Mouse (Mus musculus): ENCODE measurements around the gene Syngap1. TPM values are rescaled to one million over a fixed set of nuclear protein-coding genes. Genes with fewer than 3 reads are reported as not detected.
"Not testable (repeated sequence)": the region's sequence is repeated elsewhere in the genome, so short reads cannot be mapped to it uniquely, and the experiment has no call there.

Syngap1 gene
- total RNA-seq (2017), result 9.1 and 14.7 TPM in 2 replicates

DNA sequence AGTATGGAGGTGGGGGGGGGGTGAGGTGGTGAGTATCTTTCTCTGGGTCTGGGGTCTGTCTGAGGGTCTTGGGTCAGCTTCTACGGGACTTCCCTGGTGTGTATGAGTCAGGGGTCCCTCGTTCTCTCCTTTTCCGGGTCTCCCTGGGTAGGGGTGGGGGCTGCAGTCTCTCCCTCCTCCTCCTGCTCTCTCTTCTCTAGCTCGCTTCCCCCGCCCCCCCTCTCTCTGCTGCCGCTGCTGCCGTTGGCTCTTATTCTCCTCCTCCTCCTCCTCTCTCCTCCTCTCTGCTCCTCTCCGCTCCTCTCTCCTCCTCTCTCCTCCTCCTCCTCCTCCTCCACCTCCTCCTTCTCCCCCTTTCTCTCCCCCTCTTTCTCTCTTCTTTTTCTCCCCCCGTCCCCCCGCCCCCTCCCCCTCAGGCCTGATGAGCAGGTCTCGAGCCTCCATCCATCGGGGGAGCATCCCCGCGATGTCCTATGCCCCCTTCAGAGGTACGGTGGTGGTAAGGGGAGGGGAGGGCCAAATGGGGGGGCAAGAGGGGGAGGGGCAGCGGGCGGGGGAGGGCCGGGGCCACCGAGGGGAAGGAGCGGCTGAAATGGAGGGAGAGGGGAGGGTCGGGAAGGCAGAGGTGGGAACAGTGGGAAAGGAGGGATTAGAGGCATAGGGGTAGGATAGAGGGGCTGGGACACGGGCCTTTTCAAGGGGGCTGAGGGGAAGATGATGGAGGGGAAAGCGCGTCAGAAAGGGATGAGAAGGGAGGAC, at the start of gene Syngap1:
Gene Syngap1 (plus strand): TSS at position 223 of the 759 bp plus-strand sequence.
- ATAC-seq (replicated peaks; ENCODE audit: low read depth, poor library complexity, severe bottlenecking), result no peak

- no peak for ATAC-seq (replicated peaks; ENCODE audit: low read depth, poor library complexity, severe bottlenecking)
These were observed 48.2 kb upstream of the Syngap1 start for GRCm38 (mm10) chr17:26892635-26893375.

DNA sequence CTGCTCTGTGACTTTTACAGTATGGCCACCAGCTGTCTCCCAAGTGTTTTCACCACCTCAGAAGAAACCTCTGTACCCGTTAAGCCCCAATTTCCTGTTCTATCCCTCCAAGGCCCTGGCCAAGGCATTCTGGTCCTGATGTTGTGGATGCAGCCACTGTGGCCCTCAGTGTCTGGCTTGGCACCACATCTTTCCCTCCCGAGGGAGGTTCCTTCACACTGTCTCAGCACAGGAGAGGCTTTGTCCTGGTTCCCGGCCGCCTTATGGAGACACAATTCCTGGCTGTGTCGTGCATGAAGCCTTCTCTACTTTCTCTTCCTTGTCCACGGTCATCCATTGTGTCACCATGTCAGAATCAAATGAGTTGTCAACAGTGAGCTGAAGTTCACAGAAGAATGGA, 47.6 kb upstream of the Syngap1 start:
- no peak for ATAC-seq (replicated peaks; ENCODE audit: low read depth, poor library complexity, severe bottlenecking)

GRCm38 (mm10) chr17:26894342-26894741, 46.7 kb upstream of the Syngap1 start:
- no peak for ATAC-seq (replicated peaks; ENCODE audit: low read depth, poor library complexity, severe bottlenecking)

DNA sequence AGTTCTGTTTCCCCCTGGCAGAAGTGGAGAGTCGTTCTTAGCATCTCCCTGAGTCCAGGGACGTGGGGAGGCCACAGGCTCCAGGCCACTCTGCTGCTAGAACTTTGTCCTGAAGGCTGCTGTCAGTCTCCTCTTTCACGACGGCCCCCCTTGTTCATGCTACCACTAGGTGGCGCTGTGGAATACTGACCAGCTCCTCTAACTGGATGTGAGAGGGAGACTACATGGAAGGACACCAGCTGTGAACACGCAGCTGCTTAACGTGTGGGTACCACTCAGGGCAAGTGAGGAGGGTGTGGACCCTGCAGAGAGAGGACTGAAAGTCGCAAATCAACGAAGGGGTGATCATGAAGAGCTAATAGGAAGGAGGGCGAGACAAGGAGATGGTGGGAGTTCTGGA, 45.5 kb upstream of the Syngap1 start:
- peak; percentile 83 for ATAC-seq (replicated peaks; ENCODE audit: low read depth, poor library complexity, severe bottlenecking)

DNA sequence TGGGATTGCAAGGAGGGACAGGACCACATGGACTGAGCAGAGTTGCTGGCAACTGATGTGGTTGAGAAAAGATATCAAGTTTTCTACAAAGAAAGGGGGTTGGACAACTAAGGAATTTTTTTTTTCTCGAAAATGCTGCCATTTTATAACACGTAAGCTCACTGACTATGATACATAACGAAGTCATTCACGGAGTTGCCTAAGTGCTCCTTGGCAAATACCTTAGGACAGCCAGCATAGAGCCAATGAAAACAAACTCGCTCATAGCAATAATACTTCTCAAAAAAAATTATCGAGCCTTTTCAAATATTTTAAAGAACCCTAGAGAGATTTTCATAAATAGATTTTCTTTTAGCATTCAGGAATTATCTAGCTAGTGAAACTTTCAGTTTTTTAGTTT, 40.1 kb upstream of the Syngap1 start:
- no peak for ATAC-seq (replicated peaks; ENCODE audit: low read depth, poor library complexity, severe bottlenecking)

DNA sequence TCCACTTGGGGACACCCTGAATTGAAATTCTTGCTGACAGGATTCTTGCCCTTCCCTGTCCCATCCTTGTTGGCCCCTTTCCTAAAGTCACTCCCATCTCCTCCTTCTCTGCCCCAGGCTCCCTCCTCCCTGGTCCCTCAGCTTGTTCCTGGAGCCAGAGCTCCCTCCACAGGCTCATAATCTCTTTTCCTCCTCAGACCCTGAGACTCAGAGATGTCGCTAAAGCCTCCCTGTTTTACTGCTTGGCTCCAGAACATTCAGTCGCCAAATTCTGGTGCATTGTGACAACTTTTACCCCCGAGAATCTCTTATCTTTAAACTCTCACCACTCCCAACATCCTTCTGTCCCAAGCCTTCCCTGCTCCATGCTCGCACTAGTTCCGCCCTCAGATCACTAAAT, 36.7 kb upstream of the Syngap1 start:
- no peak for ATAC-seq (replicated peaks; ENCODE audit: low read depth, poor library complexity, severe bottlenecking)

DNA sequence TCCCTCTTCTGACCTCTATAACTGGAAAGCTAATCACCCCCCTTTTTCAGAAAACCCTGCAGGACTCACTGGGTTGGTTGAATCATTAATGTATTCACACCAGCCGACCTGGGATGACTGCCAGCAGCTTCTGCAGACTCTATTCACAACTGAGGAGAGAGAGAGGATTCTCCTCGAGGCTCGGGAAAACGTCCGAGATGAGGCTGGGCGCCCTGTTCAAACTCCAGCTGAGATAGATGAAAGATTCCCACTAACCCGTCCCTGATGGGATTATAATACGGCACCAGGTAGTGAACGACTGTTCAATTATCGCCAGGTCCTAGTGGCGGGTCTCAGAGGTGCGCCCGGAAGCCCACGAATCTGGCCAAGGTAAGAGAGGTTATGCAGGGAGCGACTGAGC, 33.5 kb upstream of the Syngap1 start:
- not testable (repeated sequence) for ATAC-seq (replicated peaks; ENCODE audit: low read depth, poor library complexity, severe bottlenecking)

DNA sequence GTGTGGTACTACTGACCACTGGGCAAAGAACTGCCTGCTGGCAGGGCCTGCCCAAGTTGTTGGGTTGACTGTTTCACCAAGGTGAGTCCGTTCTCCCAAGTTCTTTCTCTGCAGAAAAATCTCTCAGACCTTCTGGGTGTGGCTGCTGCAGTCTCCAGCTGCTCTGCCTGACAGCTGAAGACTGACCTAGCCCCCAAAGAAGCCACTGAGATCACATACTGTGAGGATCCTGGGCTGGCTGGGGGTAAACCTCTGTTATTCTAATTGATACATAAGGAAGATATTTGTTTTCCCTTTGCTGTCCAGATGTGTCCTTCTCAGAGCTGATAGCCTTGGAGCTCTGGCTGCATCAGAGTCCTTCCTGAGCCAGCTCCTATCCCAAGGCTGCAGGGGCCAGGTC, 25.8 kb upstream of the Syngap1 start:
- ATAC-seq (replicated peaks; ENCODE audit: low read depth, poor library complexity, severe bottlenecking), result no peak

DNA sequence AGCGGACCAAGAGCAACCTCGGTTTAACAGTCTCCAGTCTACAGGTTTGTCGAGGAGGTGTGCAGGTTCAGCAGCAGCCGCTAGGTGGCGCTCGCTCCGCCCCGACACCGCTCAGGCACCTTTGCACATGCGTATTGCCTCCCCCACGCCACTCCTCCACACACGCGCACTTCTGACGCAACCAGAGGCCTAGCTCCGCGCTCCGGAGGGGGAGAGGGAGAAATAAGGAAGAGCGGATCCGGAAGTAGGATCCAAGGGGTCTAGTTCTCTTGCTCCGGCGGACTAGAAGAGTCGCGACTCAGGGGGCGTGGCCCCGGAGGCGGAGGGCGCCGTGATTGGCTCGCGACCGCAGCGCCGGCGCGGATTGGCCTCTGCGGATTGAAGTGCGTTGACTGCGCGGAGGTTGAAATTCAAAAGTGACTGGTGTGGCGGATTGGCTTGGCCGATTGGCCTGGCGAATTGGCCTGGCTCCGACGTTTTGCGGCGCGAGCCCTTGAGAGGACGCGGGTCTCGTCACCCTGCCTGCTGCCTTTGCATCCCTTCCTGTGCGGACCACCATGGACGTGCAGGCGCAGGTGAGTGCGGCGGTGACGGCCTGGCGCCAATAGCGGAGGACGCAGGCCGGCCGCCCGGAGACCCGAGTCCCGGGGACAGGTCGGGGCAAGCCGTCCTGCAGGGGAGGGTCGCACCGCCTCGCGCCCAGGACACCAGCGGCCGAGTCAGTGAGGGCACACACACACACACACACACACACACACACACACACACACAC, 24.2 kb upstream of the Syngap1 start, which contains the start of gene Kifc5b:
Gene Kifc5b (plus strand): TSS at position 381 of the 772 bp plus-strand sequence.
- peak; percentile 99 for ATAC-seq (replicated peaks; ENCODE audit: low read depth, poor library complexity, severe bottlenecking)

- not testable (repeated sequence) for ATAC-seq (replicated peaks; ENCODE audit: low read depth, poor library complexity, severe bottlenecking)
These were observed 23.5 kb upstream of the Syngap1 start for GRCm38 (mm10) chr17:26917560-26917959.

- no peak for ATAC-seq (replicated peaks; ENCODE audit: low read depth, poor library complexity, severe bottlenecking)
These were observed 22.7 kb upstream of the Syngap1 start for GRCm38 (mm10) chr17:26918343-26918742.

- not testable (repeated sequence) for ATAC-seq (replicated peaks; ENCODE audit: low read depth, poor library complexity, severe bottlenecking)
These were observed 21.5 kb upstream of the Syngap1 start for GRCm38 (mm10) chr17:26919516-26919915.

GRCm38 (mm10) chr17:26922368-26922767, 18.7 kb upstream of the Syngap1 start:
- ATAC-seq (replicated peaks; ENCODE audit: low read depth, poor library complexity, severe bottlenecking), result not testable (repeated sequence)

GRCm38 (mm10) chr17:26925414-26925813, 15.6 kb upstream of the Syngap1 start:
- not testable (repeated sequence) for ATAC-seq (replicated peaks; ENCODE audit: low read depth, poor library complexity, severe bottlenecking)

DNA sequence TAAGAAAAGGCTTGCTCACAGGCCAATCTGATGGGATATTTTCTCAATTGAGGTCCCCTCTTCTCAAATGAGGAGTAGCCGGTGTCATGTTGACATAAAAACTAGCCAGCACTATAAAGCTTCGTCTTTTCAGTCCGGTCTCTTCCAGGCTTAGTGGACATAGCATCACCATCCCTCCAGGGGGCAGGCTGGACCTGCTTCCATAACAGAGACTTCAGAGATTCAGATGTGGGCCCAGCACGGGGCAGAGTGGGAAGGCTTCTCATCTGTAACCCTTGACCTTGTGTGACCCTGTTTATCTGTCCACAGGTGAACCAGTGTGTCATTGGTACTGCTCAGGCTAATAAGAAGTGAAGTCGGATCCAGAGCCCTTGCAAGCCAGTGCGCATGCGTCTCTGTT, 9.3 kb upstream of the Syngap1 start:
- 0 out of 2 replicates have a peak, but pooled peaks have one; percentile 42 for ATAC-seq (replicated peaks; ENCODE audit: low read depth, poor library complexity, severe bottlenecking)

DNA sequence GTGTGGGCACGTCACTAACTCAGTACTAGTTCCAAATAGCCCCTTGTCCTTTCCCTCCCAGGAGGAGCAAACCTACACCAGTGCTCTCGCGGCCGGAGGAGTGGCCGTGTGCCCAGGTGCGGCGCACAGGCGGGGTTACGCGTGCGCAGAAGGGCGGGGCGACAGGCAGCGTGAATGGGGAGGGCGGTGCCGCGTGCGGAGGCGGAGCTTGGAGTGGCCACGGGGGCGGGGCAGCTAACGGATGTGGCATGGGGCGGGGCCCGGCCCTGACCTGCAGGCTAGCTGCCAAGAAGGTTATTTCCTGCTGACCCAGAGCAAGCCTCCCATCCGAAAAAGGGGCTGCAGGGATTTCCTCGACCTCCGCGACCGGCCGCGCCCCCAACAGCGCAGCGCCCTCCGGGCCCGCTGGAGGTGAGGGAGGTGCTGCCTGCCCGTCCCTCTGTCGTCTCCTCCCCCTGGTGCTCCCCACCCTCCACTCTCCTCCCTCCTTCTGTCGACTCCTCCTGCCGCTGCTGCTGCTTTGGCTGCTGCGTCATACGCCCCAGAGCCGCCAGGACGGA, 8.1 kb upstream of the Syngap1 start, which contains the start of gene Phf1:
Gene Phf1 (plus strand): TSS at position 214 of the 560 bp plus-strand sequence.
- peak; percentile 88 for ATAC-seq (replicated peaks; ENCODE audit: low read depth, poor library complexity, severe bottlenecking)

DNA sequence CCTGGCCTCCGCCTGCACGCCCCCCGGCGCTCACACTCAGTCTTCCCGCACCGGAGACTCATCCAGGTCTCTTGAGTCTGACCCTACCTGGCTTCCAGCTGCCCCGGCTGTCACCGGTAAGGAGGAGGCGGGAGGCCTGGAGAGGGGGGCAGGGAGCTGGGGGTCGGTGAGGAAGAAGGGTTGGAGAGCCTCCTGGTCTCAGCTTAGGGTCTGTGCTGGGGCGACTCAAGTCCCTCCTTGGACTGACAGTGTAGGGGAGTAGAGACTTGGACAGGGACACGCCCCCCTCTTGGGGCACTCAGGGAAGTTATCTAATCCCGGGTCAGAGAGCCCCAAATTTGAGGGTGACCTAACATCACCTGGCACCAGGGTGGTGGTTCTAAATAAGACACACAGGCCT, 7.6 kb upstream of the Syngap1 start:
- ATAC-seq (replicated peaks; ENCODE audit: low read depth, poor library complexity, severe bottlenecking), result no peak

DNA sequence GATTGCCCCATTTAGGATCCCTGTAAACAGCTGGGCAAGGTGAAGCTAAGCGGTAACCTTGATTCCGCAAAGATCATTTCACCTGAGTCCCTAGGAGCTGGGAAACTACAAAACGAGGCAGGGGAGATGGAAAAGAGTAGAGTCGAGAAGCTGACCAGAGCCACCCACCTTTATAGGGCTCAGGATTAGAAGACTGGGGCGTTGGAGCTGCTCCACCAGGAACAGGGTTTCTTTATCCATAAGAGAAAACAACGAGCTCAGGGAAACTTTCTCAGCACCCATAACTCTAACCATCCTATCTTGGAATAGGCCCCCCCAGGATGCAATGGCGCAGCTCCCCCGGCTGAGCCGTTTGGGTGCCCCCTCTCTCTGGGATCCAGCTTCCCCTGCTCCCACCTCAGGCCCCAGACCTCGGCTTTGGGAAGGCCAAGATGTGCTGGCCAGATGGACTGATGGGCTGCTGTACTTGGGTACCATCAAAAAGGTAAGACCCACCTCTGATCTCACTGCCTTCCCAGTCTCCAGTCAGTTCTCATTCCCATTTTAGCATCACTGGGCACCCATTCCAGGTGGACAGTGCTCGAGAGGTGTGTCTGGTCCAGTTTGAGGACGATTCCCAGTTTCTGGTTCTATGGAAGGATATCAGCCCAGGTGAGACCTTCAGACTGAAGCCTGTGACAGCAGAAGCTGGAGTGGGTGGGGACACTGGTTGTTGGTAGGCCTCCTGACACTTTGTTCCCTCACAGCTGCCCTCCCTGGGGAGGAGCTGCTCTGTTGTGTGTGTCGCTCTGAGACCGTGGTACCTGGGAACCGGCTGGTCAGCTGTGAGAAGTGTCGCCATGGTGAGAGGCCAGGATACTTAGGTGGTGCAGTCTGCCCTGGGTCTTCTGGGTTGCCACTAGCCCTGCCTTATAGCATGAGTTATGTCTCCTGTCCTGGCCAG, 6.9 kb upstream of the Syngap1 start:
- no peak for ATAC-seq (replicated peaks; ENCODE audit: low read depth, poor library complexity, severe bottlenecking)
